Mouse (Mus musculus) neural tube, embryonic 13.5 days (tissue): ENCODE data around the gene Gcnt2. TPM values are rescaled to one million over a fixed set of nuclear protein-coding genes. Genes with fewer than 3 reads are reported as not detected.
A peak's percentile ranks its signal among the peaks of the same experiment; 100 is the strongest.
"Not testable (repeated sequence)": the region's sequence is repeated elsewhere in the genome, so short reads cannot be mapped to it uniquely, and the experiment has no call there.

Experiments
- ATAC-seq: fragments of 200-750 bp; cut with Nextera tagmentation; 2 replicates; pipeline ENCODE4 v1.8.0; 2017; ENCODE audit warnings: low read depth, mild to moderate bottlenecking, moderate TSS enrichment, moderate library complexity
- H3K27ac ChIP-seq: fragments of 300-500 bp; sonication (generic); replicated peaks from 2 replicates; pipeline ENCODE4 v1.5.1; 2015; ENCODE audit warnings: moderate library complexity, mild to moderate bottlenecking, inconsistent platforms
- H3K27me3 ChIP-seq: fragments of 300-500 bp; sonication (generic); 2 replicates; pipeline ENCODE4 v1.6.1; 2015; ENCODE audit warnings: mild to moderate bottlenecking, inconsistent platforms
- H3K36me3 ChIP-seq: fragments of 300-500 bp; sonication (generic); 2 replicates; pipeline ENCODE4 v1.6.1; 2015; ENCODE audit warnings: mild to moderate bottlenecking, inconsistent platforms
- H3K4me1 ChIP-seq: fragments of 300-500 bp; sonication (generic); replicated peaks from 2 replicates; pipeline ENCODE4 v1.6.1; 2015; ENCODE audit warnings: inconsistent platforms
- H3K4me2 ChIP-seq: fragments of 300-500 bp; sonication (generic); 2 replicates; pipeline ENCODE4 v1.6.1; 2015; ENCODE audit warnings: inconsistent platforms, mild to moderate bottlenecking, moderate library complexity
- H3K4me3 ChIP-seq: fragments of 300-500 bp; sonication (generic); 2 replicates; pipeline ENCODE4 v1.5.1; 2015; ENCODE audit warnings: mild to moderate bottlenecking, inconsistent platforms
- H3K9ac ChIP-seq: fragments of 300-500 bp; sonication (generic); 2 replicates; pipeline ENCODE4 v1.6.1; 2015; ENCODE audit warnings: moderate library complexity, mild to moderate bottlenecking, inconsistent platforms
- H3K9me3 ChIP-seq: fragments of 300-500 bp; sonication (generic); 2 replicates; pipeline ENCODE4 v1.6.1; 2016; ENCODE audit warnings: inconsistent platforms
- whole genome bisulfite sequencing: fragments of 180-500 bp; shearing (Covaris S2); methylation state at CpG from one replicate; pipeline ENCODE4 v1.1.7; 2015; 5-methylcytosine and 5-hydroxymethylcytosine counted together
- polyA plus RNA-seq: library from polyadenylated mRNA; unstranded; fragments of >200 nt; fragmentation: Nextera tagmentation; extraction: Ambion mirVana; gene quantifications from 2 replicates; pipeline ENCODE4 v1.2.1, GENCODE M21; 2015

The Gcnt2 gene
- polyA plus RNA-seq, 1 experiment from 2014 or later: 3.9 TPM

DNA sequence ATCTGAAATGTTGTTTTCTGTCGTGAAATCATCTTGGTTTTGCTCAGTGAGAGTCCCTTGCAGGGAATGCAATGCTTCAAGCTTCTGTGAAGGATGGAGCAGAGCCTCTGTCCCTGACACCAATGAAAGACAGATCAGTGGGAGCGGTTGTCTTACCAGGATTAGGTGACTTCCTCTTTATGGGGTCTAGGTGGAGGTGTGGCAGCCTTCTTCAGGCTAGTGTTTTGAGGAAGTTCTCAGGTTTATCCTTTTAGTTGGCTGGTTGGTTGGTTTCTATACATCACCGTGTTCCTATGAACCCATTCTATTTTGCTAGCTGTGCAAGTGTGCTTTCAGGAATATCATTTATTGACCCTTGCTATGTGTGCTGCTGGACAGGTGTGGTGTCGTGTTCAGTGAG is 18.0 kb downstream of the Gcnt2 start:
- 82% methylated on average over 4 of the region's 4 CpGs for WGBS

DNA sequence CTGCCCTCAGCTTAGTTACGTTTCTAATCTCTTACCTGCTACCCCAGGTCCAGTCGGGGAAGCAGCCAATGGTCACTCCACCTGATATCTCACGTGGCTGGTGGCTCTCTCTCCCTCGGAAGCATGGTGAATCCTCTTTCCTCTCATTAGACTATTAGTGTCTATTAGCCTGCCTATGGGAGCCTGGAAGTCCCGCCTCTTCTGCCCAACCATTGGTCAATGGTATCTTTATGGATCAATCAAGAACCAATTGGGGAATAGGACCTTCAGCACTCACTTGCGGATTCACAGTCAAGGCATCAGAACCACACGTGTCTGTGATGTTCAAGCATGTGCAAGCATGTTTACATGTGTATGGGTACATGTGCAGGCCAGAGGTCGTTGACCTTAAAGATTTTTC is 21.0 kb downstream of the Gcnt2 start:
- Histone ChIP-seq H3K4me2 (no peak overlapping the region), H3K27me3 (0 out of 2 replicates have a peak, but pooled peaks cover 3% of the 10 kb centered on the region), H3K9me3 (no peaks in the 10 kb centered on the region), H3K4me1 (peaks cover 7% of the 10 kb centered on the region), H3K4me3 (no peak overlapping the region), H3K36me3 (no peaks in the 10 kb centered on the region), H3K9ac (no peak overlapping the region), H3K27ac (no peak overlapping the region)
- 78% methylated on average over 8 of the region's 8 CpGs for WGBS
- no peak for ATAC-seq

More for the DNA sequence above, 18.0 kb downstream of the Gcnt2 start:
- ATAC-seq: no peak
- Histone ChIP-seq H3K27me3 (no peaks in the 10 kb centered on the region), H3K4me3 (no peak overlapping the region), H3K9me3 (no peaks in the 10 kb centered on the region), H3K4me1 (no peaks in the 10 kb centered on the region), H3K9ac (no peak overlapping the region), H3K4me2 (no peak overlapping the region), H3K27ac (no peak overlapping the region), H3K36me3 (no peaks in the 10 kb centered on the region)

- Histone ChIP-seq H3K27ac (no peak overlapping the region), H3K27me3 (peaks cover 10% of the 10 kb centered on the region; the same call in 1 of the 2 replicates), H3K4me2 (no peak overlapping the region), H3K36me3 (no peaks in the 10 kb centered on the region), H3K9ac (no peak overlapping the region), H3K4me3 (no peak overlapping the region), H3K9me3 (no peaks in the 10 kb centered on the region), H3K4me1 (peaks cover 20% of the 10 kb centered on the region)
- ATAC-seq: no peak
- WGBS: 90% methylated on average over 5 of the region's 5 CpGs
These were observed 23.1 kb downstream of the Gcnt2 start for GRCm38 (mm10) chr13:40882606-40883005.

DNA sequence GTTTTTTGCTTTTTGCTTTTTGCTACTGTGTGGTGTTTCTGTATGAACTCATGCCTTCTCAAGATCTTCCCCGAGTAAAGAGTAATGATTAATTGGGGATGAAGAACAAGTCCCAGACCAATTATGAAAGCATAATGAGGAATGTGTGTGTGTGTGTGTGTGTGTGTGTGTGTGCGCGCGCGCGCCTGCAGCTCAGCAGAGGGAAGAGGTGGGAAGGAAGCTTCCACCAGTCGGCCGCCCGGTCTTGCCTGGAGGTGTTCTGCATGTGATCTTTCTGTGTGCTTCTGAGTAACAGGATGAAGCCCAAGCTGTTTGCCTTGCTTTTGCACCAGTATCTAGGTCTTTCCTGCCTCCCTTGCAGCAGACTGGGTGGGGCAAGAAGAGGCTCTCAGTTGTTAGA is 24.3 kb downstream of the Gcnt2 start:
- Histone ChIP-seq H3K4me2 (no peak overlapping the region), H3K27me3 (peaks cover 16% of the 10 kb centered on the region; the same call in 1 of the 2 replicates), H3K4me1 (peaks cover 26% of the 10 kb centered on the region), H3K4me3 (no peak overlapping the region), H3K36me3 (no peaks in the 10 kb centered on the region), H3K9ac (no peak overlapping the region), H3K27ac (no peak overlapping the region), H3K9me3 (no peaks in the 10 kb centered on the region)
- WGBS: 88% methylated on average over 9 of the region's 9 CpGs
- ATAC-seq: no peak

GRCm38 (mm10) chr13:40884878-40885277 is 25.3 kb downstream of the Gcnt2 start:
- H3K27me3 ChIP-seq: peaks cover 16% of the 10 kb centered on the region; the same call in 1 of the 2 replicates
- H3K4me2 ChIP-seq: no peak overlapping the region

DNA sequence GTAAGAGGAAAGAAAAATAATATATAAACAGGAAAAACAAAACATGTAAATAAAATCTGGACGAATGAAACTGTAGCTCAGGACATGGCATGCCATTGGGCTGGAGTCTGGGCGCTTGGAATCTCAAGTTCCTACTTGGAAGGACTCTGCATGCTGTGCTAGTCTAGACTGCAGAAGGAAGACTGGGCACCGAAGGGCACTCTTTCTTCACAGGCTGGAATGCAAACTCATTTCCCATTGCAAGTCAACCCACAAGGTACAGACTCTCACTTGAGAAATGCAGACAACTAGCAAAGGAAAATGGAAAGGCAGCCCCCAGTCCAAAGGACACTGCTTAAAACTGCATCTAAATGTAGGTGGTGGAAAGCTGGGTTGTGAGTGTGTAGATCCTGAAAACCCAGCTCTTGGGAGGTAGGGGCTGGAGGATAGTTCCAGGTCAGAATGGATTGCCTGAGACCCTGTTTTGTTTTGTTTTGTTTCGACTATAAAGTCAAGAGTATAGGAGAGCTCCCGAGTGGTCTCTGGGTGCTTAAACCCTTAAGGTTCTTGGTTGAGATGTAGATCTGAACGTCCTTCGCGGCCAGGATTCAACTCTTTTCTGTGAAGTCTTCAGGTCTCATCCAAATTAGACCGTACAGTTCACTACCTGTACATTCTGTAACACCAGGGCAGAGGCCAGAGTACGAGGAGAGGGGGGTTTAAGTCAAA is 26.5 kb downstream of the Gcnt2 start:
- 40% methylated on average over 10 of the region's 10 CpGs for WGBS
- Histone ChIP-seq H3K9ac (peak overlapping the region; percentile 67), H3K4me1 (peaks cover 26% of the 10 kb centered on the region), H3K27me3 (peaks cover 16% of the 10 kb centered on the region; the same call in 1 of the 2 replicates), H3K27ac (no peak overlapping the region), H3K4me2 (peak overlapping the region; percentile 63), H3K9me3 (no peaks in the 10 kb centered on the region), H3K36me3 (no peaks in the 10 kb centered on the region), H3K4me3 (peak overlapping the region; percentile 34)
- ATAC-seq: no peak

More at GRCm38 (mm10) chr13:40884878-40885277, 25.3 kb downstream of the Gcnt2 start:
- WGBS: 45% methylated on average over 5 of the region's 5 CpGs
- Histone ChIP-seq H3K4me1 (peaks cover 26% of the 10 kb centered on the region), H3K36me3 (no peaks in the 10 kb centered on the region), H3K27ac (no peak overlapping the region), H3K4me3 (no peak overlapping the region), H3K9ac (no peak overlapping the region), H3K9me3 (no peaks in the 10 kb centered on the region)
- ATAC-seq: no peak

GRCm38 (mm10) chr13:40886643-40887381 is 27.3 kb downstream of the Gcnt2 start:
- H3K9me3 ChIP-seq: no peaks in the 10 kb centered on the region
- peak overlapping the region; percentile 67 for H3K9ac ChIP-seq
- 1% methylated on average over 22 of the region's 22 CpGs for WGBS
- H3K36me3 ChIP-seq: no peaks in the 10 kb centered on the region
- H3K4me2 ChIP-seq: peak overlapping the region; percentile 63
- peak overlapping the region; percentile 34 for H3K4me3 ChIP-seq
- peaks cover 26% of the 10 kb centered on the region for H3K4me1 ChIP-seq
- H3K27me3 ChIP-seq: peaks cover 16% of the 10 kb centered on the region; the same call in 1 of the 2 replicates
- H3K27ac ChIP-seq: no peak overlapping the region
- peak; percentile 36; the same call in 1 of the 2 replicates for ATAC-seq

DNA sequence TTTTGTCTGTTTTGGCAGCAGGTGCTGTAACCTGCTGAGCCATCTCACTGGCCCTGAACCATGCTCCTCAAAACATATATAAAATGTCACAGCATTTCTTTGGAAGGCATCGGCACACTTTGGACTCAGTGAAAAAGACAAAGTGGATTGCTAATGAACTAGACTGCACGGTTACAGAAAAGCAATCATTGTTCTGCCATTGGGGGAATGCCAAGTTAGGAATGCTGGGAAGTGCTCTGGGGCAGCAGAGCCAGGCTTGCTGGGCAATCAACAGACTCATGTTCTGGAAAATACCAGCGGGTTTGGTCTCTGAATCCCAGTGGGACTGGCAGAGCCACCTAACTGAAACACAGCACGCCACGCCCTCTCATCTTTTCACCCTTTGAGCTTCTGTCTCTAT is 31.0 kb downstream of the Gcnt2 start:
- H3K27ac ChIP-seq: peak overlapping the region; percentile 53
- H3K4me2 ChIP-seq: 0 out of 2 replicates have a peak overlapping the region, but pooled peaks have one; percentile 18
- peak; percentile 17; the same call in 1 of the 2 replicates for ATAC-seq

GRCm38 (mm10) chr13:40891369-40891768 is 31.8 kb downstream of the Gcnt2 start:
- not testable (repeated sequence) for H3K36me3 ChIP-seq, ATAC-seq, H3K9me3 ChIP-seq, H3K4me3 ChIP-seq, H3K27me3 ChIP-seq, H3K27ac ChIP-seq, H3K9ac ChIP-seq, H3K4me2 ChIP-seq
- peaks cover 17% of the 10 kb centered on the region for H3K4me1 ChIP-seq
- 100% methylated on average over 1 of the region's 1 CpGs for WGBS

More for the DNA sequence above, 31.0 kb downstream of the Gcnt2 start:
- Histone ChIP-seq H3K27me3 (peaks cover 13% of the 10 kb centered on the region; the same call in 1 of the 2 replicates), H3K4me1 (peaks cover 19% of the 10 kb centered on the region), H3K9ac (no peak overlapping the region), H3K4me3 (no peak overlapping the region), H3K9me3 (no peaks in the 10 kb centered on the region), H3K36me3 (no peaks in the 10 kb centered on the region)
- 54% methylated on average over 5 of the region's 5 CpGs for WGBS

GRCm38 (mm10) chr13:40892043-40892442 is 32.5 kb downstream of the Gcnt2 start:
- no peak overlapping the region for H3K9ac ChIP-seq
- H3K27ac ChIP-seq: no peak overlapping the region
- no peak overlapping the region for H3K4me3 ChIP-seq
- H3K27me3 ChIP-seq: 0 out of 2 replicates have a peak, but pooled peaks cover 9% of the 10 kb centered on the region
- peaks cover 11% of the 10 kb centered on the region; the same call in 1 of the 2 replicates for H3K4me1 ChIP-seq
- ATAC-seq: no peak
- H3K9me3 ChIP-seq: no peaks in the 10 kb centered on the region
- 84% methylated on average over 7 of the region's 7 CpGs for WGBS
- H3K36me3 ChIP-seq: no peaks in the 10 kb centered on the region
- H3K4me2 ChIP-seq: no peak overlapping the region

DNA sequence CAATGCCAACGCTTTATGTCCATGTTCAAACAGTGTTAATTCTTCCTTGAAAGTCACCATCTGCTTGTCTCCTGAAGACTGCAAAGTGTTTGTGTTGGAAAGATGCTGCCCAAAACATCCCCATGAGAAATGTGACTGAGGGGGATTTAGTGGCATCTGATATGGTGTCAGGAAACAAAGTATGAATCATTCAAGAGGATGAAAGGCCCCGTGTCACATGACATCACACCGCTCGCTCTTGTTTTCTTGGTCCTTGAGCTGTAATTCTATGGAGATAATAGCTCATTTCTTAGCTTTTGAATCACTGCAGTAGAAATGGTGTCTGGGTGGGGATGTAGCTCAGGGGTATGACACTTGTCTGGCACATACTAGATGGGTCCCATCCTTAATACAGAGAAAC is 33.0 kb downstream of the Gcnt2 start:
- ATAC-seq: no peak
- Histone ChIP-seq H3K27me3 (0 out of 2 replicates have a peak, but pooled peaks cover 6% of the 10 kb centered on the region), H3K36me3 (no peaks in the 10 kb centered on the region), H3K4me1 (peaks cover 6% of the 10 kb centered on the region; the same call in 1 of the 2 replicates), H3K9ac (no peak overlapping the region), H3K9me3 (no peaks in the 10 kb centered on the region), H3K4me2 (no peak overlapping the region), H3K4me3 (no peak overlapping the region), H3K27ac (no peak overlapping the region)
- 74% methylated on average over 4 of the region's 4 CpGs for WGBS

DNA sequence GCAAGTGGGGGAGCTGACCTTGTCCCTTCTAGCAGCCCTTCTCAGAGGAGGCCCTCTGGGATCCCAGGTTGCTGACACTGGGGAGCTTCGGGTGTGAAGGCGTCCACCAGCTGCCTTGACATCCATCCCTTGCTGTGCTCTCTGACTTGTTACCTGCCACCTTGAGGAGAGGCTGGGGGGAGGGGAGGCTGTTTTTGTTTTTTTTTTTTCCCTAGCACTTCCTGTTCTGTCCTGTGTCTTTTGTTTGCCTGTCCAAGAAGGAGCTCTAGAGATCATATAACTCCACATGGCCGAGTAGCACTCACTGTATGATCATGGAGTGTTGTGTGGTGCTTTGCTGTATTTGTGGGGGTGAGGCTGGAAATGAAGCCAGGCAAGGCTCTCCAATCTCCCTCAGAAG is 34.0 kb downstream of the Gcnt2 start:
- H3K4me2 ChIP-seq: no peak overlapping the region
- H3K4me1 ChIP-seq: no peaks in the 10 kb centered on the region; the same call in 1 of the 2 replicates
- no peaks in the 10 kb centered on the region for H3K9me3 ChIP-seq
- no peak overlapping the region for H3K4me3 ChIP-seq
- WGBS: 77% methylated on average over 3 of the region's 3 CpGs
- H3K36me3 ChIP-seq: no peaks in the 10 kb centered on the region
- no peak overlapping the region for H3K27ac ChIP-seq
- ATAC-seq: no peak
- H3K27me3 ChIP-seq: no peaks in the 10 kb centered on the region
- no peak overlapping the region for H3K9ac ChIP-seq
